ENCODE assay signal across 20 mouse cellular contexts in the genomic region with DNA sequence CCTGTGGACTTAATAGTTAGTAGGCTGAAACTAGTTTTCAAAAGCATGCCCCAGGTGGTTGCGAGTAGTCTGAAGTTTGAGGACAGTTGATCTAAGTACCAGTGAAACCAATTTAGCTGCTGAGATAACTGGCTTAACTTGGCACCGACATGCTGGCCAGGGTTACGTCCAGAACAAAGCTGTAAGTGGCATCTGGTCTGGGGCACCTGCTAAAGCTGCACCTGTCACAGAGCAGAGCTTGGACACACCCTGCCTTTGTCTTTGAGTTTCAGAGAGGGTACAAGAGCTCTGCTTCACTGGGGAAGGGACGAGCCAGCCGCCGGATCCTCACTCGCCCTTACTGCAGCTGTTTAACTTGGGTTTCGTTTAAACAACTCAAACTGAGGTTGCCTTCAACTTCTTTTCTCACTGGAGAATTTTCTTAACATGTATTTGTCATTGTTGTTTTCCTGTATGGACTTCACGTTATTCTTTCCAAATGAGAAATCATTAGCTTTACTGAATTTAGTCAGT. TPM values are rescaled to one million over a fixed set of nuclear protein-coding genes. Genes with fewer than 3 reads are reported as not detected.
DNase-seq lines count a peak whose midpoint lies in the region; ATAC-seq lines count a peak whose summit lies in the region.
"Had no signal": no experiment of that assay in that cellular context is flagged by ENCODE, and none has a peak within 500 bp of the region (broad histone marks: within the 10 kb centered on the region; RNA-seq: fewer than 3 reads in every experiment).

No protein-coding gene starts in this region.

- peak; percentile 30 for DNase-seq in embryonic facial prominence, embryonic 14.5 days (ENCODE audit: low spot score)
- DNase-seq in embryonic facial prominence, embryonic 10.5 days (ENCODE audit: low spot score), result no peak
- peak; percentile 30 for DNase-seq in heart, postnatal 4 days
- no peak for DNase-seq in heart, postnatal 36 days
- peak; percentile 7 for DNase-seq in CD4-positive helper T cell, adult 2 months (ENCODE audit: low read depth, low spot score)
- peak; percentile 38 for DNase-seq in thymus, postnatal 0 days (ENCODE audit: low spot score)
- no peak for DNase-seq in liver, embryonic 11.5 days (ENCODE audit: low spot score)
- DNase-seq in gastrocnemius, adult 8-10 months (ENCODE audit: low spot score in 2 of 2), result no peak
- DNase-seq: adrenal gland, postnatal 14 days; cerebellum, postnatal 25 days; gastrocnemius, postnatal 10 days; kidney, adult 9 months; kidney, postnatal 25 days; right cerebral cortex, postnatal 4 days had no signal

- H3K4me2 ChIP-seq in embryonic facial prominence, embryonic 14.5 days (ENCODE audit: low read depth, low read length), result no peak overlapping the region
- H3K4me2 ChIP-seq in liver, embryonic 11.5 days, result no peak overlapping the region
- H3K4me2 ChIP-seq: limb, embryonic 15.5 days; neural tube, embryonic 12.5 days had no signal

- no peaks in the 10 kb centered on the region for H3K4me1 ChIP-seq in embryonic facial prominence, embryonic 14.5 days (ENCODE audit: control insufficient read depth, insufficient read depth, low read length)
- H3K4me1 ChIP-seq in embryonic facial prominence, embryonic 10.5 days, result no peaks in the 10 kb centered on the region
- peaks cover 11% of the 10 kb centered on the region for H3K4me1 ChIP-seq in liver, embryonic 11.5 days (replicated peaks; ENCODE audit: control insufficient read depth, insufficient read depth, low read length)
- H3K4me1 ChIP-seq: limb, embryonic 15.5 days; neural tube, embryonic 12.5 days had no signal

- no peak overlapping the region for H3K9ac ChIP-seq in embryonic facial prominence, embryonic 14.5 days (ENCODE audit: low read depth, low read length)
- H3K9ac ChIP-seq in liver, embryonic 11.5 days (ENCODE audit: low read depth, low read length), result no peak overlapping the region
- H3K9ac ChIP-seq: limb, embryonic 15.5 days; neural tube, embryonic 12.5 days had no signal

- WGBS in embryonic facial prominence, embryonic 14.5 days, result 83% methylated on average over 9 of the region's 9 CpGs
- 87% methylated on average over 9 of the region's 9 CpGs for WGBS in embryonic facial prominence, embryonic 10.5 days
- 88% methylated on average over 9 of the region's 9 CpGs for WGBS in liver, embryonic 11.5 days

- intact Hi-C loops in heart, postnatal 36 days (cut with DNase I), result no loop called here

- no peak overlapping the region for H3K27ac ChIP-seq in embryonic facial prominence, embryonic 14.5 days (replicated peaks; ENCODE audit: low read depth, low read length)
- H3K27ac ChIP-seq in embryonic facial prominence, embryonic 10.5 days (replicated peaks), result no peak overlapping the region
- H3K27ac ChIP-seq in liver, embryonic 11.5 days (ENCODE audit: low read depth, low read length), result no peak overlapping the region
- H3K27ac ChIP-seq: heart, adult 2 months; limb, embryonic 15.5 days; macrophage; midbrain, embryonic 10.5 days; neural tube, embryonic 12.5 days had no signal

- H3K36me3 ChIP-seq in embryonic facial prominence, embryonic 14.5 days (ENCODE audit: control insufficient read depth, insufficient read depth, low read length), result peaks cover 22% of the 10 kb centered on the region
- H3K36me3 ChIP-seq in embryonic facial prominence, embryonic 10.5 days (replicated peaks), result peaks cover 61% of the 10 kb centered on the region
- H3K36me3 ChIP-seq in liver, embryonic 11.5 days (ENCODE audit: control insufficient read depth, insufficient read depth, low read length), result peaks cover 7% of the 10 kb centered on the region

- no peaks in the 10 kb centered on the region for H3K27me3 ChIP-seq in embryonic facial prominence, embryonic 14.5 days (replicated peaks; ENCODE audit: control insufficient read depth, insufficient read depth, low read length)
- no peaks in the 10 kb centered on the region for H3K27me3 ChIP-seq in embryonic facial prominence, embryonic 10.5 days (replicated peaks; ENCODE audit: low read depth, poor library complexity, severe bottlenecking)
- H3K27me3 ChIP-seq in liver, embryonic 11.5 days (replicated peaks; ENCODE audit: control insufficient read depth, insufficient read depth, low read length), result no peaks in the 10 kb centered on the region
- H3K27me3 ChIP-seq: limb, embryonic 15.5 days; neural tube, embryonic 12.5 days; Patski had no signal

- H3K9me3 ChIP-seq in embryonic facial prominence, embryonic 14.5 days (ENCODE audit: control insufficient read depth, low read length), result no peaks in the 10 kb centered on the region
- H3K9me3 ChIP-seq in embryonic facial prominence, embryonic 10.5 days, result no peaks in the 10 kb centered on the region
- H3K9me3 ChIP-seq in liver, embryonic 11.5 days (ENCODE audit: control insufficient read depth, low read length), result no peaks in the 10 kb centered on the region
- H3K9me3 ChIP-seq: limb, embryonic 15.5 days; midbrain, embryonic 10.5 days; neural tube, embryonic 12.5 days had no signal

- 0 out of 2 replicates have a peak, but pooled peaks have one; percentile 50 for ATAC-seq in embryonic facial prominence, embryonic 14.5 days (ENCODE audit: low read depth)
- ATAC-seq in liver, embryonic 11.5 days (replicated peaks; ENCODE audit: low FRiP score), result no peak
- ATAC-seq: Patski had no signal

- no peak overlapping the region for H3K4me3 ChIP-seq in embryonic facial prominence, embryonic 14.5 days (ENCODE audit: low read depth, low read length)
- no peak overlapping the region for H3K4me3 ChIP-seq in embryonic facial prominence, embryonic 10.5 days
- H3K4me3 ChIP-seq in liver, embryonic 11.5 days (ENCODE audit: low read depth, low read length), result no peak overlapping the region
- H3K4me3 ChIP-seq: heart, adult 2 months; limb, embryonic 15.5 days; midbrain, embryonic 10.5 days; neural tube, embryonic 12.5 days had no signal

RNA-seq across cellular contexts. Expression of a gene that starts 9.8 kb away (rescaled TPM):
- polyA plus RNA-seq in embryonic facial prominence, embryonic 14.5 days (2014; fragmentation: Nextera tagmentation; extraction: Ambion mirVana), result 25.2 and 25.6 TPM in 2 replicates
- polyA plus RNA-seq in embryonic facial prominence, embryonic 10.5 days (2016; fragmentation: Nextera tagmentation; extraction: Ambion mirVana), result 31.2 and 32.0 TPM in 2 replicates
- total RNA-seq in heart, postnatal 4 days (2021), result 10 to 100 TPM; 42.9 to 47.6 TPM
- total RNA-seq in heart, postnatal 36 days (2021), result 10 to 100 TPM; 23.8 to 25.7 TPM
- polyA plus RNA-seq in thymus, postnatal 0 days (2015; fragmentation: Nextera tagmentation; extraction: Ambion mirVana), result 28.5 and 34.9 TPM in 2 replicates
- polyA plus RNA-seq in liver, embryonic 11.5 days (2014; fragmentation: Nextera tagmentation; extraction: Ambion mirVana), result 24.8 and 25.8 TPM in 2 replicates
- 10 to 100 TPM; 10.2 to 12.0 (median 11.2) TPM for total RNA-seq in gastrocnemius, adult 8-10 months (2022)

Comparison
In these comparisons a context has a peak if more than half of its experiments do, and no peak if none do; other contexts are left out.
1. DNase-seq: peak in embryonic facial prominence, embryonic 14.5 days (single experiment), heart, postnatal 4 days (single experiment), CD4-positive helper T cell, adult 2 months (single experiment) and thymus, postnatal 0 days (single experiment); none in embryonic facial prominence, embryonic 10.5 days (single experiment), heart, postnatal 36 days (0 of 2), liver, embryonic 11.5 days (single experiment) and gastrocnemius, adult 8-10 months (0 of 2).